Mouse (Mus musculus): ENCODE data around the gene Lrp4.

- no peak for TF ChIP-seq CTCF (IDR thresholded peaks at IDR 0.05)
- no peak for TF ChIP-seq EP300 (IDR thresholded peaks at IDR 0.05; ENCODE audit: insufficient read depth, low read depth, low read length)
- no peak for TF ChIP-seq POLR2A (IDR thresholded peaks at IDR 0.05; ENCODE audit: insufficient read depth, low read depth, low read length)
Observed at GRCm38 (mm10) chr2:91454434-91454833, 2.9 kb upstream of the Lrp4 start.
